Mouse (Mus musculus) heart, embryonic 11.5 days (tissue): ENCODE measurements around the gene Msl2. TPM values are rescaled to one million over a fixed set of nuclear protein-coding genes. Genes with fewer than 3 reads are reported as not detected.
A peak's percentile ranks its signal among the peaks of the same experiment; 100 is the strongest.

Source experiments
- ATAC-seq: fragments of 200-750 bp; cut with Nextera tagmentation; replicated peaks from 2 replicates; pipeline ENCODE4 v1.8.0; 2017; ENCODE audit warnings: moderate library complexity; ENCODE audit not compliant: insufficient number of reproducible peaks, low FRiP score, low TSS enrichment
- H3K27ac ChIP-seq: fragments of 300-500 bp; sonication (generic); 2 replicates; pipeline ENCODE4 v1.5.1; 2014; ENCODE audit warnings: mild to moderate bottlenecking, low read depth, low read length
- H3K27me3 ChIP-seq: fragments of 300-500 bp; sonication (generic); 2 replicates; pipeline ENCODE4 v1.6.1; 2014; ENCODE audit warnings: mild to moderate bottlenecking, low read length, mixed read lengths; ENCODE audit not compliant: control insufficient read depth, insufficient read depth
- H3K36me3 ChIP-seq: fragments of 300-500 bp; sonication (generic); 2 replicates; pipeline ENCODE4 v1.6.1; 2014; ENCODE audit warnings: mild to moderate bottlenecking, low read length, moderate library complexity, mixed read lengths; ENCODE audit not compliant: control insufficient read depth, insufficient read depth
- H3K4me1 ChIP-seq: fragments of 300-500 bp; sonication (generic); 2 replicates; pipeline ENCODE4 v1.6.1; 2014; ENCODE audit warnings: low read length; ENCODE audit not compliant: control insufficient read depth, insufficient read depth
- H3K4me2 ChIP-seq: fragments of 300-500 bp; sonication (generic); 2 replicates; pipeline ENCODE4 v1.6.1; 2014; ENCODE audit warnings: mild to moderate bottlenecking, moderate library complexity
- H3K4me3 ChIP-seq: fragments of 300-500 bp; sonication (generic); 2 replicates; pipeline ENCODE4 v1.5.1; 2014; ENCODE audit warnings: low read depth, low read length
- H3K9ac ChIP-seq: fragments of 300-500 bp; sonication (generic); 2 replicates; pipeline ENCODE4 v1.6.1; 2014; ENCODE audit warnings: mild to moderate bottlenecking, low read depth, low read length, moderate library complexity
- H3K9me3 ChIP-seq: fragments of 300-500 bp; sonication (generic); replicated peaks from 2 replicates; pipeline ENCODE4 v1.6.1; 2016; ENCODE audit warnings: low read length; ENCODE audit not compliant: control insufficient read depth
- WGBS: fragments of 180-500 bp; shearing (Covaris S2); extraction: QIAGEN DNeasy Blood & Tissue Kit; methylation state at CpG from one replicate; pipeline ENCODE4 v1.1.7; 2014; ENCODE audit not compliant: insufficient replicate concordance; 5-methylcytosine and 5-hydroxymethylcytosine counted together
- polyA plus RNA-seq: library from polyadenylated mRNA; unstranded; fragments of >200 nt; fragmentation: Nextera tagmentation; extraction: Ambion mirVana; gene quantifications from 2 replicates; pipeline ENCODE4 v1.2.1, GENCODE M21; 2014

Gene Msl2
- polyA plus RNA-seq, 1 experiment from 2014 or later: 3.8 TPM

DNA sequence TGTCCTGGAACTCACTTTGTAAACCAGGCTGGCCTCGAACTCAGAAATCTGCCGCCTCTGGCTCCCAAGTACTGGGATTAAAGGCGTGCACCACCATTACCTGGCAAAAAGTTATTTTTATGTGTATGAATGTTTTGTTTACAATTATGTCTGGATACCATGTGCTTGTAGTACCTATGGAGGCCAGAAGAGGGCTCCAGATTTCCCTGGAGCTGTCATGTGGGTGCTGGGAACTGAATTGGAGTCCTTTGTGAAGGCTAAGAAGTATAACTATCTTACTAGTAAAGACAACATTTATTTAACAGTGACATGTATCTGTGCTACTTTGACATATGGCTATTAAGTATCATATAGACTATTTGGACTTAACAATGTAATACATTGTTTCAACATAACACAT lies 4.1 kb upstream of the Msl2 start:
- Histone ChIP-seq H3K27ac (no peak overlapping the region), H3K27me3 (no peaks in the 10 kb centered on the region), H3K4me1 (no peaks in the 10 kb centered on the region; the same call in 1 of the 2 replicates), H3K36me3 (no peaks in the 10 kb centered on the region), H3K9me3 (no peaks in the 10 kb centered on the region; the same call in 1 of the 2 replicates), H3K9ac (no peak overlapping the region), H3K4me3 (no peak overlapping the region), H3K4me2 (no peak overlapping the region)
- no peak for ATAC-seq
- 85% methylated on average over 3 of the region's 3 CpGs for WGBS

DNA sequence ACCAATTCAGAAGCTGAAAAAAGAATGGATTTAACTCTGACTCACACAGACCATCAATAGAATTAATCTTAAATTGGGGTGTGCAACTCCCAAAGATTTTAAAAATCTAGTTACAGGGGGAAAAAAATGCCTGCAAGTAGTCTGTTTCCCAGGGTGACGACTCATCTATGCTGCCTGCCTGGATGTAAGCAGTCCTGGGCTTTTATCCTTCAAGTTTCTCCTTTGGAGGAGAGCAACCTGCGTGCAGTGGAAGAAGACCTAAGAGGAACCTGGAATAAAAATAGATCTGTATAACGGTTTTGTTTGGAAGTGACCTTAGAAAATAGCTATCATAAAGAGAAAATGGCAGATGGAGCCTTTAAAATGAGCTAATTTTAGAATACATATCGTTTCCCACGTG lies 1.4 kb upstream of the Msl2 start:
- peaks cover 2% of the 10 kb centered on the region for H3K4me1 ChIP-seq
- WGBS: 36% methylated on average over 5 of the region's 5 CpGs
- H3K9ac ChIP-seq: no peak overlapping the region
- no peaks in the 10 kb centered on the region for H3K27me3 ChIP-seq
- H3K4me3 ChIP-seq: no peak overlapping the region
- H3K4me2 ChIP-seq: peak overlapping the region; percentile 64
- no peaks in the 10 kb centered on the region; the same call in 1 of the 2 replicates for H3K9me3 ChIP-seq
- no peak overlapping the region for H3K27ac ChIP-seq
- no peaks in the 10 kb centered on the region for H3K36me3 ChIP-seq
- ATAC-seq: no peak

DNA sequence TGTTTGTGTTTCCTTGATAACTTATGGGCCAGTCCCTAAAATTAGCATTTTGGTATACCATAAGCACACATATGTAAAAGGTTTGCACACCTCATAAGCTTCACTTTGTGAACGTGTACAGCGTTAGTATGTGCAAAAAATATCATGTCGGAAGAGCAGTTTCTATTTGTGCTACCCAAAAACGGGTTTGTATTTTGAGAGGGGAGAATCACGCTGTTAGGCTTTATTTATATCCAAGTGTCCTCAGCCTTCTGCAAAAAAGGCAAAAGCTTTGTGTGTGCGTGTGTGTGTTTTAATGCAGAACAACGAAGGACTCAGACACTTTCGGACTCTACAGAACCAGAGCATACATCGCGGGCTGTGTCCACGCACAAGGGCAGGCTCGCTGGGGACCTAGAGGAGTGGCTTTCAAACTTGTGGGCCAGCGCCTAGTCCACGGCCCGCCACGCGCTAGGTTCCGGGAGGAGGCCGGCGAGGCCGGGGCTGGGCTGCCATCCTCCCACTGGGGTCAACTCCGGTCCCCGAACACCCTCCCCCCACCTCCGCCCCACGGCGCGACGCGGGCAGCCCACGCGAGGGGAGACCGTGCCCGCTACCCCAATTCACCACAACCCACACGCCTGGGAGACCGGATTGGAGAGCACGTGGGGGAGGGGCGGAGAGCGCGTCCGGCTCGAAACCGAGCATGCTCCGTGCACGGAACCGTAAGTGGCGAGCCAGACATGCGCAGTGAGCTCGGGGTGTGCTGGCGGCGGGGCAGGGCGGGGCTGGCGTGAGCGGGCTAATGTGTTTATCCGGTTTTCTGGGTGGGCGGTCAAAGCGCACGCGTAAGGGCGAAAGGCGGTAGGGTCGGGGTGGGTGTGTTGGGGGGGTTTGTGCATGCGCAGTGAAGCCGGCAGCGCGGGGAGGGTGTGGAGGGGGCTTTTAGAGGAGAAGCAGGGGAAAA lies 587 bp upstream of the Msl2 start:
- Histone ChIP-seq H3K4me3 (peak overlapping the region; percentile 98), H3K27ac (peak overlapping the region; percentile 100), H3K27me3 (no peaks in the 10 kb centered on the region), H3K4me2 (peak overlapping the region; percentile 64), H3K4me1 (peaks cover 7% of the 10 kb centered on the region), H3K9ac (peak overlapping the region; percentile 83), H3K36me3 (no peaks in the 10 kb centered on the region), H3K9me3 (no peaks in the 10 kb centered on the region; the same call in 1 of the 2 replicates)
- peak; percentile 93 for ATAC-seq
- 2% methylated on average over 63 of the region's 65 CpGs for WGBS

DNA sequence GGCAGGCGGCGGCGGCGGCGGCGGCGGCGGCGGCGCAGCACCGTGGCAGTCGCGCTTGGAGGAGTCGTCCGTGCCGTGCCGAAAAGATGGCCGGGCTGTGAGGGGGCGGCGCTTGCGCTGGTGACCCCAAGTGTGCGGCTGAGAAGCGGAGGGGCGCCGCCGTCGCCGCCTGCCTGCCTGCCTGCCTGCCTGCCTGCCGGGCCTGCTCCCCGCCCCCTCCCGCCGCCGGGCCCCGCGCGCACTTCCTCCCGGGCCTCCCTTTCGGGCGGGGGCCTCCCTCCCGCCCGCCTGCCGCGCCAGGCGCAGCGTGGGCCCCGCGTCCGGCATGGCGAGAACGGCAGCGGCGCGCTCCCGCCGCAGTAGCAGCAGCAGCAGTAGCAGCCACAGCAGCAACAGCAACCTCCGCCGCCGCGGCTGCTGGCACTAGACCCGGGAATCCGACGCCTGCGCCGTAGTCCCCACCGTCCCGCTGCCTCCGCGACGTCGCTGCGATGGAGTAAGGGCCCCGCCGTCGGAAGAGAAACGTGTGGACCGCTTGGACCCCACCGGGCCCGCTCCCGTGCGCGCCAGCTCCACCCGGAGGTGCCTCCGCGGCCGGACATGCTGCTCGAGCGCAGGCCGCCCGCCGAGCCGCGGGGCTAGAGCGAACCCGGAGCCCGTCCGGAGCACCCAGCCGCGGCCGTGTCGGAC lies 576 bp downstream of the Msl2 start:
- peak; percentile 66 for ATAC-seq
- H3K9ac ChIP-seq: peak overlapping the region; percentile 99
- peaks cover 16% of the 10 kb centered on the region for H3K4me1 ChIP-seq
- no peaks in the 10 kb centered on the region; the same call in 1 of the 2 replicates for H3K9me3 ChIP-seq
- peak overlapping the region; percentile 100 for H3K27ac ChIP-seq
- peak overlapping the region; percentile 89 for H3K4me2 ChIP-seq
- no peaks in the 10 kb centered on the region for H3K36me3 ChIP-seq
- peak overlapping the region; percentile 98 for H3K4me3 ChIP-seq
- WGBS: 1% methylated on average over 61 of the region's 100 CpGs
- no peaks in the 10 kb centered on the region for H3K27me3 ChIP-seq

DNA sequence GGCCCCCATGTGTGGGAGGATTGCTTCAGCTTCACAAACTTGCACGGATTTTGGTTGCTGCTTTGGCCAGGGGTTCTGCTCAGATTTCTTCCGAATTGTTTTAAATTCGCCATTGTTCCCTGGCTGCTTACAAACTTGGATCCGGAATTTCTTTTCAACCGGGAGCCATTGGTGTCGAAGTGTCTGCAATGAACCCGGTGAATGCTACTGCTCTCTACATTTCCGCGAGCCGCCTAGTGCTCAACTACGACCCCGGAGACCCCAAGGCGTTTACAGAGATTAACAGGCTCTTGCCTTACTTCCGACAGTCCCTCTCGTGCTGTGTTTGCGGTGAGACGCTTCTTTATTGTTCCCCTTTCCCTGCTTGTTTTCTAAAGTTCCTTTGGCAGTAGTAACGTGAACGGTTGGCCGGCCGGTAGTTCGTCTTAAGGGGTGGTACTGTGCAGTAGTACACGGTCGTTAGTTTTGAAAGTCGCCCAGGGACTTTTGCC lies 1.2 kb downstream of the Msl2 start:
- Histone ChIP-seq H3K27me3 (no peaks in the 10 kb centered on the region), H3K36me3 (no peaks in the 10 kb centered on the region), H3K27ac (peak overlapping the region; percentile 100), H3K9me3 (no peaks in the 10 kb centered on the region), H3K9ac (peak overlapping the region; percentile 99), H3K4me1 (peaks cover 16% of the 10 kb centered on the region), H3K4me2 (peak overlapping the region; percentile 89), H3K4me3 (peak overlapping the region; percentile 98)
- WGBS: under 1% methylated on average over 25 of the region's 25 CpGs
- ATAC-seq: no peak

DNA sequence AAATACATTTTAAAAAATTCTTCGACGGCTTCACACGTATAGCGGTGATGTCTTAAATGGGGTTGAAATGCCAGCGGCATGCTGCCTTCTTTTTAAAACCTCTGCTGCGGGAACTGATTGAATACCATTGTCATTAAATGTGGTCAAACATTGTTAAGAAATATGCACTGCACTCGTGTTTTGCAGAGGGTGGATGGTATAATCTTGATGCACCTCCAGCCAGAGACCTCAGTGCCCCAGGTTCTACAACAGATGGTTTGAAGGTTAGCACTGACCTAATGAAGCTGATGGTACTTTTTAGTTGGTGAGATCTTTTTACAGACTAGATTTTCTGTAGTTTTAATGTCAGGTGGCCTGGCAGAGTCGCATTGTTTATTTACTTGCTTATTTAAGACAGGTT lies 1.8 kb downstream of the Msl2 start:
- peaks cover 16% of the 10 kb centered on the region for H3K4me1 ChIP-seq
- H3K9me3 ChIP-seq: no peaks in the 10 kb centered on the region
- H3K27ac ChIP-seq: no peak overlapping the region
- H3K9ac ChIP-seq: peak overlapping the region; percentile 99
- H3K4me3 ChIP-seq: peak overlapping the region; percentile 98
- no peak for ATAC-seq
- peak overlapping the region; percentile 89 for H3K4me2 ChIP-seq
- no peaks in the 10 kb centered on the region for H3K27me3 ChIP-seq
- H3K36me3 ChIP-seq: no peaks in the 10 kb centered on the region
- under 1% methylated on average over 8 of the region's 8 CpGs for WGBS

DNA sequence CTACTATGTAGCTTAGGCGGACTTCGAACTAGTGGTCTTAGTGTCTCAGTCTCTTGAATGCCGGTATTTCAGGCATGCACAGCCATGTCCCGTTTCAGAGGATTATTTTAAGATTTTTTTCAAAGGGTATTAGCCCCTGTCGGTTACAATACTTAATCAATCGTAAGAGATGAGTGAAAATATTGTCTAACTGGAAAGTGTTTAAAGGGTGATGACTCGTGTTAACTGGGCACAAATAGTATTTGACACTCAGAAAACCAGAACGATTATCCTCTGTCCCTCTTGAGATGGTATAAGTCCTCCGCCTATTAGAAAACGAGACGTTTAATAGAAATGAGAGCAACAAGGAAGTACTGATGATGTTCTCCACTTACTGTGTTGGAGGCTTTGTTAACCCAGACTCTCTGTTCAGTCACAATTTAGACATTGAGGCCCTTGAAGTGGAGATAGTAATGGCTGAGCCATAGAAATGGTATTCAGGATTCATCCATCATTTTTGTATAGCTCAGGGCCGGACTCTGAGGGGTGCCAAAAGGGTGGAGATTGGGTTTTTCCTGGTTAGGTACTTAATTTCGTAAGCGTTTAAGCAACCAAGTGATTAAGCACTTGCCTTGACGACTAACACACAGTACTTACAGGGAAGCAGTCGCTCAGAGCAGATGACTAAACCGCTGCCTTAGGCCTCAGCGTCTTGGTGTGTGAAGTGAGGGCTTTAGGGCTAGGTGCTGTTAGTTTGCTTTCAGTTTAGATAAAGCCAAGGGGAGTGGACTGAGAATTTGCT lies 2.4 kb downstream of the Msl2 start:
- 0 out of 2 replicates have a peak overlapping the region, but pooled peaks have one; percentile 7 for H3K27ac ChIP-seq
- peaks cover 16% of the 10 kb centered on the region for H3K4me1 ChIP-seq
- no peaks in the 10 kb centered on the region for H3K9me3 ChIP-seq
- 2% methylated on average over 18 of the region's 18 CpGs for WGBS
- peak overlapping the region; percentile 89 for H3K4me2 ChIP-seq
- H3K9ac ChIP-seq: peak overlapping the region; percentile 99
- H3K4me3 ChIP-seq: peak overlapping the region; percentile 98
- no peaks in the 10 kb centered on the region for H3K36me3 ChIP-seq
- no peak for ATAC-seq
- no peaks in the 10 kb centered on the region for H3K27me3 ChIP-seq

DNA sequence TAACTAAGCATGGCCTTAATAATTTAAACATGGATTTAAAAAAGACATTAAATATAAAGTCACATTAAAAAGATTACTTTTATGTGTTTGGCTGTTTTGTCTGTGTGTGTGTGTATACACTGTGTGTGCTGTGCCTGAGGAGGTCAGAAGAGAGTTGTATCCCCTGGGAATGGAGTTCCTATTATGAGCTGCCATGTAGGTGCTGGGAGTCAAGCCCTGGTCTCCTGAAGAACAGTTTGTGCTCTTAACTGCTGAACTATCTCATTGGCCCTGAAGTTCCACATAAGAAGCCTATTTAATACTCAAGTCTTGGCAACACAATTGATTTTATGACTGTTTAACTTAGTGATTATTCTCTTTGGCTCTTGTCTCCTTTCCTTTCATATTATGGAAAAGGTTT lies 3.6 kb downstream of the Msl2 start:
- Histone ChIP-seq H3K9ac (peak overlapping the region; percentile 54), H3K36me3 (no peaks in the 10 kb centered on the region), H3K4me1 (peaks cover 16% of the 10 kb centered on the region), H3K4me3 (peak overlapping the region; percentile 98), H3K4me2 (peak overlapping the region; percentile 89), H3K27me3 (no peaks in the 10 kb centered on the region), H3K9me3 (no peaks in the 10 kb centered on the region), H3K27ac (no peak overlapping the region)
- ATAC-seq: no peak
